Mouse (Mus musculus) gastrocnemius, adult 2 months (tissue): ENCODE measurements around the gene 9930104L06Rik. TPM values are rescaled to one million over a fixed set of nuclear protein-coding genes. Genes with fewer than 3 reads are reported as not detected.
"Not testable (repeated sequence)": the region's sequence is repeated elsewhere in the genome, so short reads cannot be mapped to it uniquely, and the experiment has no call there.

Experiments used
- DNase-seq: peaks from one replicate; pipeline ENCODE4 v3.0.0; 2022
- H3K27ac ChIP-seq: fragments of 200-600 bp; 2 replicates; pipeline ENCODE4 v1.8.1; 2022; ENCODE audit warnings: mild to moderate bottlenecking
- H3K4me3 ChIP-seq: fragments of 200-600 bp; 2 replicates; pipeline ENCODE4 v1.8.1; 2022; ENCODE audit warnings: mild to moderate bottlenecking, moderate library complexity
- CTCF ChIP-seq: fragments of 200-600 bp; IDR thresholded peaks from 2 replicates; pipeline ENCODE4 v1.8.1; 2022; ENCODE audit warnings: antibody characterized with exemption, mild to moderate bottlenecking, moderate library complexity
- intact Hi-C: fragments of 180-260 bp; cut with DNase I; formaldehyde crosslinking; loops from one replicate; pipeline ENCODE4 v1.15.1; 2025
- long read RNA-seq, 2 experiments: library from polyadenylated mRNA; stranded (forward); transcript quantifications; one replicate each; pipeline ENCODE4 v2.0.0; 2021
- total RNA-seq, 2 experiments: library from RNA; stranded (reverse); gene quantifications; 2 replicates each; pipeline ENCODE4 v1.2.3; 2021

Gene 9930104L06Rik
- total RNA-seq, result 1 to 10 TPM; 8.6 to 9.4 TPM
- long read RNA-seq, experiment 1, partial matches to known transcripts, result 0 of 3 reads
- long read RNA-seq, experiment 1, other reads (novel, unspliced or antisense), result 2 of 3 reads
- long read RNA-seq, experiment 2, partial matches to known transcripts, result 0 of 4 reads
- long read RNA-seq, experiment 2, other reads (novel, unspliced or antisense), result 3 of 4 reads

DNA sequence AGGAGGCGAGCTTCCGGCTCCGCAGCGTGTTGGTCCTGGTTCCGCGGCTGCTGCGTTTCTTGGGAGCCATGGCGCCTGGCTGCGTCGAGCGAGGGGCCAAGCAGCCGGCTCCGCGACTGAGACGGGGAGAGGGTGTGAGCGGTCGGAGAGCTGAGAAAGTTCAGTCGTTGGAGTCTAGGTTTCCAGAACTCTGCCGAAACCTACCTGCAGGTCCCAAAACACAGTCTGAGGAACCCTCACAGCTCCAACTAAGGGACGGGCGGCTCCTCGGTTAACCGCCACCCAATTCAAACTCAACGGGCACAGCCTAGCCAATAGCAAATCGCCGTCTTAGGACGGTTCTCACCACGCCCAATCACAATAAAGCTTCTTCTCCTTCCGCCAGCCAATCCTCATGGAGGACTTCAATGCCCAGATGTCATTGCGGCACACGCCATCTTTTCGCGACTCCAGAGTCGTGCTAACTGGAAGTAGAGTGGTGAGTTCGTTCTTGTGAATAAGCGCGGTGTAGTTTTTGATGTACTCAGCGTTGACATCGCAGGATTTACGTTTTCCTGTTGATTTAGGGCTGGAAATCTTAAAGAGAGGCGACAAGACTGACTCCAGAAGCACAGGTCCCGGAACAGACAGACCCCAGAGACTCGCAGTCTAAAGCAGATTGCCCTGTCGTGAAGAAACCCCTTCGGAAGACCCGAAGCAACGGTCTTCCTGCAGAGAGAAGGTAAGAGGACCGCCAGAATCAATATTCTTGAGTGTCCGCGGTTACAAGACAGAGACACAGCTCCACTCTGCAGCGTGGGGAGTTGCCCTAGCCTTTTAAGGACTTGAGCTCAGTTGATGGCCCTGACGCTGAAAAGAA, at the start of gene 9930104L06Rik:
Gene 9930104L06Rik, plus strand, starts transcription at position 436 of the 859 bp plus-strand sequence.
- peak; percentile 94 for DNase-seq
- intact Hi-C loops, result loop anchor here (2.0 to 5.0 kb wide), 2 partner anchors 90 to 130 kb away; partner anchors contain the start of gene Snip1
- TF ChIP-seq CTCF, result no peak
- peak within 1 kb of the TSS; percentile 83 for H3K27ac ChIP-seq
- peak within 1 kb of the TSS; percentile 82 for H3K4me3 ChIP-seq

DNA sequence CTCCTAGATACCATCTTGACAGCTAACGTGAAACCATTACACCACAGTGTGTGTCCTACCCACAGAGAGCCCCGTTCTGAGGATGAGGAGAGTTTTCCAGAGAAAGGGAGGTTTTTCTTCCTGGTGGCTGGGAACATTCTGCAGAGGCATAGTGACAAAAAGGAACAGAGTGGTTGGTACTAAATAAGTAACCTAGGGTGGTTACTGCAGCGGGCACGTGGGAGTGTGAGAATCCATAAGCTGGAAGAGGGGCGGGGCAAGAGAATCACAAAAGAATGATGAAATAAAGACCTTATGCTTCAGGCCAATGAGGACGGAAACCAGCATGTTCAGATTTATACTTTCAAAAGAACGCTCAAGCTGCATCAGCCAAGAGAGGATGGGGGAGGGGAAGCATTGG, 48.1 kb upstream of the 9930104L06Rik start:
- H3K27ac ChIP-seq, result no peak overlapping the region
- no peak for DNase-seq
- intact Hi-C loops, result no loop called here
- no peak overlapping the region for H3K4me3 ChIP-seq
- no peak for TF ChIP-seq CTCF

DNA sequence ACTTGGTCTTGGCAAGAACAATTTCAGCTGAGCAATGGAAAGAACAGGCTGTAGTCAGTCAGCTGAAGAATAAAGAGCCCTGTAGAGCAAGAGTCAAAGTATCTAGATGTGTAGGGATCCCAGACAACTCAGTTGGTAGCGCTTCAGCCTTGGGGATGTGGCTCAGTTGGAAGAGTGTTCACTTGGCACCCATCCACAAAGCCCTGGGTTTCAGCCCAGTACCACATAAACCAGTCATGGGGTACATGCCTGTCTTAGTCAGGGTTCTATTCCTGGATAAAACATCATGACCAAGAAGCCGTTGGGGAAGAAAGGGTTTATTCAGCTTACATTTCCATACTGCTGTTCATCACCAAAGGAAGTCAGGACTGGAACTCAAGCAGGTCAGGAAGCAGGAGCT, 46.9 kb upstream of the 9930104L06Rik start:
- TF ChIP-seq CTCF, result no peak
- no peak for DNase-seq
- H3K27ac ChIP-seq, result no peak overlapping the region
- H3K4me3 ChIP-seq, result no peak overlapping the region
- intact Hi-C loops, result no loop called here

DNA sequence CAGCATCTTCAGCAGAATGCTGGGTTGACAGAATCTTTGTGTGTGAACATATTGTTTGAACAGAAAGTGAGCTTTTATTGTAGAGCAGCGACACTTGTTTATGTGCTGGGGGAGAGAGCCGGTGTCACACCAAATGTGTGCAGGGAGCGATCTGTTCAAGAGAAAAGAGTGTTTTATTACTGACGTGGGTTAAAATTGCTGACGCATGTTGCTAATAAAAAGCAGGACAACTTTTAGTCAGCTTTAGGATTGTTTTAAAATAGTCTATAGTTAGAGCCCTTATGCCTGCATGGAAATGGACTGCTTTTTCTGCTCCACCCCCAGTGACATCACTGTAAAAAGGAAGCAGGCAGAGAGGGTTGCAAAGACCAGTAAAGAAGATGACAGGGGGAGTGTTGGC, 46.0 kb upstream of the 9930104L06Rik start:
- no peak for DNase-seq
- no peak overlapping the region for H3K27ac ChIP-seq
- intact Hi-C loops, result no loop called here
- TF ChIP-seq CTCF, result no peak
- H3K4me3 ChIP-seq, result no peak overlapping the region

DNA sequence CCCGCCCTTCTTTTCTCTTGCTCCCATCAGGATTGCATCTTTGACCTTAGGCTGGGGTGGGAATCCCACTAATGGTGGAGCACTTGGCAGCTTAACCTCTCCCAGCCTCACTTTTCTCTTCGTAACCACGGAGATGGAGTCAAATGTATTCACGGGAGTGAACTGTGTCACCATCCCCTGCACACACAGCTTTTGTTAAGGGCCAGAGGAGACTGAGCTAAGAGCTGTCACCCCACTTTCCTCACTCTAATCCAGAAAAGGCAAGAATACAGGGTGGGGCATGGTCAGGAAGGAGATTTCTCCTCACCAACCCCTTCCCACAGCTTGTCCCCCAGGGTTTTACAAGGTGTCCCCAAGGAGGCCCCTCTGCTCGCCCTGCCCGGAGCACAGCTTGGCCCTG, 43.1 kb upstream of the 9930104L06Rik start:
- H3K4me3 ChIP-seq, result no peak overlapping the region
- intact Hi-C loops, result no loop called here
- TF ChIP-seq CTCF, result no peak
- DNase-seq, result no peak
- H3K27ac ChIP-seq, result no peak overlapping the region

DNA sequence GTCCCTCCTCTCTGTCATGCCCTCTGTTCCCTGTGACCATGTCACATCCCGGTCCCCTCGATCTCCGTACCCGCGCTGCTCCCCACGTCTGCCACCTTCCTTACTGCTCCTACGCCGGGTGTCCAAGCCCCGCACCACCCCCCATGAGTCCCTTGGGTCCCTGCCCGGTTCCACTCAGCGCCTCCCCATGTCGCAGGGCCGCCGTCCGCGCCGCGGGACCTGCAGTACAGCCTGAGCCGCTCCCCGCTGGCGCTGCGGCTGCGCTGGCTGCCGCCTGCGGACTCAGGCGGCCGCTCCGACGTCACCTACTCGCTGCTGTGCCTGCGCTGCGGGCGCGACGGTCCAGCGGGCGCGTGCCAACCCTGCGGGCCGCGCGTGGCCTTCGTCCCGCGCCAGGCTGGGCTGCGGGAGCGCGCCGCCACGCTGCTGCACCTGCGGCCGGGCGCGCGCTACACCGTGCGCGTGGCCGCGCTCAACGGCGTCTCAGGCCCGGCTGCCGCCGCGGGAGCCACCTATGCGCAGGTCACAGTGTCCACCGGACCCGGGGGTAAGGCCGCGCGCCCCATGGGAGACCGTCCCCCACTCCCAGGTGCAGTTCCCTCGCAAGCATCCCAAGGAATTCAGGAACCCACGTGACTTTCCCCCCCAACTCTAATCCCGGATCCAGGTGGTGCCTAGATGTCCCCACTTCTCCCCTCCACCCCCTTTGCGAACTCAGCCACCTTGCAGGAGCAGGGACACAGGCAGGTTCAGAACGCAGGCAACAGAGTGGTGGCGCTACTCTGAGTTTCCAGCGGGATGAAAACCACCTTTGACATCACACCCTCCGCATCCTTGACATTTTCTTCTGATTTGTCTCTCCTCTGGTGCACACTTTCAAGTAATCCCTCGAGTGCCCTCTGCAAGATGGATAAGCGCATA, 42.1 kb upstream of the 9930104L06Rik start:
- no peak overlapping the region for H3K27ac ChIP-seq
- intact Hi-C loops, result no loop called here
- DNase-seq, result no peak
- peak overlapping the region; percentile 42 for H3K4me3 ChIP-seq
- no peak for TF ChIP-seq CTCF

DNA sequence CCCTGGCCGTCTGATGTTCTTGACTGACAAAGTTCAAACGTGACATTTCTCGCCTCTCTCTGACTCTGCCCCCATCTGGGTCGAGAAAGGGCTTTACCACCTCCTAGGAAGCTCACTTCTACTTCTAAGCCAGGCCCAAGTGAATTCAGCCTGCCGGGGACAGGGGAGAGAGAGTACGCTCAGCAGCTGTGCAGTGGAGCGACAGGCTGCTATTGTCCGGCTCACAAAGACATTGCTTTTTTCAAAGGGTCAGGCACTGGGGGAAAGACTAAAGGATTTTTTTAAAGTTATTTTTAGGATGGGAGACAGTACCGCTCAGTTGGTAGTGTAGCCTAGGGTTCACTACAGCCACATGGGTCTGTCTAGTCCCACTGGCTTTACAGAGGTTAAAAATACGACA, 38.4 kb upstream of the 9930104L06Rik start:
- no peak overlapping the region for H3K4me3 ChIP-seq
- TF ChIP-seq CTCF, result no peak
- DNase-seq, result no peak
- no peak overlapping the region for H3K27ac ChIP-seq
- intact Hi-C loops, result no loop called here

DNA sequence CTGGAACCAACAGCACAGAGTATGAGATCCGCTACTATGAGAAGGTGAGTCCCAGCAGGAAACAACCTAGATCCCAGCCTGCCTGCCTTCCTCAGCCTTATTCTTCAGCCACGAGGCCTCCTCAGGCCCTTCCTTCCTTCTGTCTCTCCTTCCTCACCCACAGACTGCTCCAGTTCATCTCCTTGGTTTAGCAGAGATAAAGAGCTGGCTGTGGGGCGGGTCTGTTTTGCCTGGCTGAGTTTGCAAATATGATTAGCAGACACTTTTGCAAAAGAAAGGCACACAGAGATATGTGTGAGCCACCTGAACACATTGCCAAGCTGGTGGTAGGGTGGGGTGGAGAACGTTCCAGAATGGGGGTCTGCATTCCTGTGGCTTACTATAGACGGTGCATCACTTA, 36.9 kb upstream of the 9930104L06Rik start:
- no peak overlapping the region for H3K27ac ChIP-seq
- TF ChIP-seq CTCF, result no peak
- no peak overlapping the region for H3K4me3 ChIP-seq
- intact Hi-C loops, result no loop called here
- no peak for DNase-seq

DNA sequence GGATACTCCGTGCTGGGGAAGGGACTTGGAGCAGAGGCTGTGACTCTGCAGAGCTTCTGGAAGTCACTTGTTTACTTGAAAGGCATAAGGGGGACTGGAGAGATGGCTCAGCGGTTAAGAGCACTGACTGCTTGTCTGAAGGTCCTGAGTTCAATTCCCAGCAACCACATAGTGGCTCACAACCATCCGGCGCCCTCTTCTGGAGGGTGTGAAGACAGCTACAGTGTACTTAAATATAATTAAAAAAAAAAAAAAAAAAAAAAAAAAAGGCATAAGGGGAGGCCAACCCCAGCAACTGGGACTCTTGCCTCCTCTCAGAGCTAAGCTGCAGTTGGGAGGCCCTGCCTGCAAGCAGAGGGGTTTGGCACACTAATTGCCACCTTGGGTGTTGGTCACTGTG, 31.4 kb upstream of the 9930104L06Rik start:
- no peak overlapping the region for H3K27ac ChIP-seq
- intact Hi-C loops, result no loop called here
- DNase-seq, result no peak
- no peak for TF ChIP-seq CTCF
- no peak overlapping the region for H3K4me3 ChIP-seq

DNA sequence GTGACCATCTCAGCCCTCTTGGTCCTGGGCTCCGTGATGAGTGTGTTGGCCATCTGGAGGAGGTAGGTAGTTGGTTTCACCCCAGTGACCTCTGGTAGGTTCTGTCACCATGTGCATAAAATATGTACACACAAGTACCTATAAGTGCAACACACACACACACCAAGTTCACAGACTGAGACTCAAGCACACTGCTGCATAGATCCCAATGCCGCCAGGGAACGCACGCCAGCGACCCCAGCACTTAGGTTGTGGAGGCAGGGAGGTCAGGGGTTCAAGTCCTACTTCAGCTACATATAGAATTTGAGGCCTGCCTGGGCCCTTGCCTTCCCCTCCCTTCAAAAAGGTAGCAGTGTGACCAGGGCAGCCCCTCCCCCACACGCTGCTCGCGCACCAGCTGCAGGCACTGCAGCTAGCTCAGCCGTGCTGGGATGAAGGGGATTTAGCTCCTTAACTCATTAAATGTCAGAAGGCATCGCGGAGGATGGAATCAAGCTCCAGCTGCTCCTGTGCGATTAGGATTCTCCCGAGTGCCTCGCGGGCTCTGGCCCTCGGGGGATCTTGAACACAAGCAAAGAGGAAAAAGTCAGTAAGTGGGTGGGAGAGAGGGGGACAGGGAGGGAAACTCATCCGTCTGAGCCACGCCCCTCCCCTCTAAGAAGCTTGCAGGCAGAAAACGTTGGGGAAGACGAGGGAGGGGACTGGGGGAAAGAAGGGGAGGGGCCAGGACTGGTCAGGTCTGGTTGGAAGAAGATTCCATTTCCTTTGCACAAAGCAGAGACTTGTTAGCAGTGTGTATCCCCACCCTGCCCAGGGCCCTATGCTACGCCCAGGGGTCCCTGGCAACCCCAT, 30.7 kb upstream of the 9930104L06Rik start:
- Histone ChIP-seq H3K4me3 (no peak overlapping the region), H3K27ac (no peak overlapping the region)
- TF ChIP-seq CTCF, result no peak
- intact Hi-C loops, result no loop called here
- DNase-seq, result no peak

DNA sequence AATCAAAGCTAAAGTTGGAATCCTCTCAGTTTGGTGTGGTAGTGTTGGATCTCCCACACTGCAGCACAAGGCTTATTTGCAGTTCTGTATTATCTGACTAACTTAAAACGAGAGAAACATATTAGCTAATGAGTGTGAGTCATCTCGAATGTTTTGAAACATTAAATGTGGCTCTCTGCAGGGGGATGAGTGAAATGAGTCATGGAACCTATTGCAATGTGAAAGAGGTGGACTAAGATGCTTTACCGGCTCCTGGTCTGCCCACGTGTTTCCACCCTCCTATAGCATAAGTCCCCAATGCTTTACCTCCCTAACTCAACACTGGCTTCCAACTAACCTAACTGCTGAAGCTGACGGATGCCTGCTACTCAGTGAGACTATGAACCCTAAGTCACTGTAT, 8.7 kb upstream of the 9930104L06Rik start:
- TF ChIP-seq CTCF, result no peak
- intact Hi-C loops, result no loop called here
- Histone ChIP-seq H3K27ac (no peak overlapping the region), H3K4me3 (no peak overlapping the region)
- DNase-seq, result no peak

DNA sequence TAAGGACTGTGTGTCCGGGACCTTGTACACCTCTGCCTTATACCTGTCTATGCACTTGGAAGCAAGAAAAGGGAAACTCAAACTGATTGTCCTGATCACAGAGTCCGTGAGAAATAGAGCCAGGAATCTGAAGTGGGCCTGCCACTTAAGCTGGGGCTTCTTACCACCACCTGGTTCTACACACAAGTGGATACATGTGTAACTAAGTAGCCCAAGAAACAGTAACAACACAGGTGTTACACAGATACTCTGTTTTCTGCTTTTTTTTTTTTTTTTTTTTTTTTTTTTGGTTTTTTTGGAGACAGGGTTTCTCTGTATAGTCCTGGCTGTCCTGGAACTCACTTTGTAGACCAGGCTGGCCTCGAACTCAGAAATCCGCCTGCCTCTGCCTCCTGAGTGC, 2.4 kb downstream of the 9930104L06Rik start, which contains the start of gene Cdca8:
Gene Cdca8, minus strand, starts transcription at position 101 of the 400 bp plus-strand sequence.
- not testable (repeated sequence) for DNase-seq, H3K27ac ChIP-seq, H3K4me3 ChIP-seq
- intact Hi-C loops, result loop anchor here (5.0 kb wide), 1 partner anchor 92 kb away; no protein-coding TSS in a partner anchor
